Mouse (Mus musculus): ENCODE measurements around the gene Med22.
A peak's percentile ranks its signal among the peaks of the same experiment; 100 is the strongest.

Gene Med22

GRCm38 (mm10) chr2:26870666-26871065 lies 39.8 kb downstream of the Med22 start:
- no peak for DNase-seq (ENCODE audit: extremely low read depth, low read depth)

- no peak for DNase-seq (ENCODE audit: extremely low read depth, low read depth)
Observed at GRCm38 (mm10) chr2:26864879-26865278, 45.6 kb downstream of the Med22 start, which contains the start of gene Abo. Gene Abo (minus strand): TSS chr2:26864979.

GRCm38 (mm10) chr2:26862856-26863255 lies 47.6 kb downstream of the Med22 start:
- DNase-seq (ENCODE audit: extremely low read depth, low read depth): peak; percentile 6
